Mouse (Mus musculus) right cerebral cortex, postnatal 36 days (tissue): ENCODE data around the gene Rnf166.

Experiments
- DNase-seq, 2 experiments: peaks; one replicate each; pipeline ENCODE4 v3.0.0; 2022; ENCODE audit warnings: low spot score in 2 of 2, mixed read lengths in 1 of 2

Gene Rnf166

GRCm38 (mm10) chr8:122469965-122470364 lies 5.9 kb downstream of the Rnf166 start:
- no peak for DNase-seq

- DNase-seq: no peak
These were observed 6.5 kb downstream of the Rnf166 start for GRCm38 (mm10) chr8:122469407-122469806.

GRCm38 (mm10) chr8:122467816-122468215 lies 8.0 kb downstream of the Rnf166 start:
- DNase-seq: no peak

- no peak for DNase-seq
These were observed 10.9 kb downstream of the Rnf166 start for GRCm38 (mm10) chr8:122464985-122465384.

- no peak for DNase-seq
These were observed 11.9 kb downstream of the Rnf166 start for GRCm38 (mm10) chr8:122463651-122464640.

GRCm38 (mm10) chr8:122462510-122462909 lies 13.4 kb downstream of the Rnf166 start:
- no peak for DNase-seq

GRCm38 (mm10) chr8:122461473-122462148 lies 14.3 kb downstream of the Rnf166 start:
- DNase-seq: peak; percentile 77 to 90

- no peak for DNase-seq
These were observed 15.1 kb downstream of the Rnf166 start, which contains the start of gene Snai3 for GRCm38 (mm10) chr8:122460524-122461472. TSS of gene Snai3 (minus strand) at chr8:122460733.

GRCm38 (mm10) chr8:122459990-122460389 lies 15.9 kb downstream of the Rnf166 start:
- DNase-seq: no peak

- DNase-seq: no peak
These were observed 16.5 kb downstream of the Rnf166 start for GRCm38 (mm10) chr8:122459218-122459900.

- no peak for DNase-seq
These were observed 18.7 kb downstream of the Rnf166 start for GRCm38 (mm10) chr8:122457171-122457570.

GRCm38 (mm10) chr8:122454409-122454808 lies 21.5 kb downstream of the Rnf166 start:
- DNase-seq: no peak

- DNase-seq: no peak
These were observed 23.7 kb downstream of the Rnf166 start for GRCm38 (mm10) chr8:122452154-122452553.

- no peak for DNase-seq
These were observed 24.6 kb downstream of the Rnf166 start for GRCm38 (mm10) chr8:122451161-122451703.

GRCm38 (mm10) chr8:122445203-122445602 lies 30.7 kb downstream of the Rnf166 start:
- no peak for DNase-seq

GRCm38 (mm10) chr8:122444058-122444748 lies 31.7 kb downstream of the Rnf166 start:
- peak; percentile 75 for DNase-seq

- DNase-seq: peak; percentile 99 to 100
These were observed 32.4 kb downstream of the Rnf166 start, which contains the start of gene Mvd for GRCm38 (mm10) chr8:122443262-122444006. TSS of gene Mvd (minus strand) at chr8:122443422.

- DNase-seq: no peak
These were observed 33.1 kb downstream of the Rnf166 start for GRCm38 (mm10) chr8:122442781-122443180.

- DNase-seq: no peak
These were observed 33.5 kb downstream of the Rnf166 start for GRCm38 (mm10) chr8:122442356-122442755.
